Mouse (Mus musculus) megakaryocyte, embryonic 14.5 days (primary cell): ENCODE results near the gene Tm4sf4. TPM values are rescaled to one million over a fixed set of nuclear protein-coding genes. Genes with fewer than 3 reads are reported as not detected.

Source experiments
- H3K27me3 ChIP-seq: replicated peaks from 2 replicates; pipeline ENCODE3; 2012; ENCODE audit warnings: inconsistent platforms
- H3K36me3 ChIP-seq: replicated peaks from 2 replicates; pipeline ENCODE3; 2012; ENCODE audit warnings: low read length, inconsistent platforms, mixed read lengths
- H3K4me1 ChIP-seq: 2 replicates; pipeline ENCODE4 v1.6.1; 2012; ENCODE audit warnings: inconsistent platforms
- H3K4me3 ChIP-seq: replicated peaks from 2 replicates; pipeline ENCODE3; 2012; ENCODE audit warnings: moderate library complexity, mild to moderate bottlenecking, inconsistent platforms
- H3K9me3 ChIP-seq: 2 replicates; pipeline ENCODE4 v1.6.1; 2012; ENCODE audit warnings: inconsistent platforms
- FLI1 ChIP-seq: IDR thresholded peaks from 2 replicates; pipeline ENCODE4 v1.6.1; 2012; ENCODE audit warnings: low read length, inconsistent platforms, mixed read lengths
- GATA1 ChIP-seq: IDR thresholded peaks from 3 replicates; pipeline ENCODE4 v1.6.1; 2012; ENCODE audit warnings: mixed read lengths, low read length, inconsistent platforms, borderline replicate concordance
- polyA plus RNA-seq: library from polyadenylated mRNA; stranded (reverse); fragments of >175 nt; gene quantifications from 2 replicates; pipeline ENCODE4 v1.2.3, GENCODE M21; 2012; ENCODE audit warnings: low replicate concordance; ENCODE audit not compliant: insufficient read depth

Gene Tm4sf4
- not detected in 2 replicates for polyA plus RNA-seq

DNA sequence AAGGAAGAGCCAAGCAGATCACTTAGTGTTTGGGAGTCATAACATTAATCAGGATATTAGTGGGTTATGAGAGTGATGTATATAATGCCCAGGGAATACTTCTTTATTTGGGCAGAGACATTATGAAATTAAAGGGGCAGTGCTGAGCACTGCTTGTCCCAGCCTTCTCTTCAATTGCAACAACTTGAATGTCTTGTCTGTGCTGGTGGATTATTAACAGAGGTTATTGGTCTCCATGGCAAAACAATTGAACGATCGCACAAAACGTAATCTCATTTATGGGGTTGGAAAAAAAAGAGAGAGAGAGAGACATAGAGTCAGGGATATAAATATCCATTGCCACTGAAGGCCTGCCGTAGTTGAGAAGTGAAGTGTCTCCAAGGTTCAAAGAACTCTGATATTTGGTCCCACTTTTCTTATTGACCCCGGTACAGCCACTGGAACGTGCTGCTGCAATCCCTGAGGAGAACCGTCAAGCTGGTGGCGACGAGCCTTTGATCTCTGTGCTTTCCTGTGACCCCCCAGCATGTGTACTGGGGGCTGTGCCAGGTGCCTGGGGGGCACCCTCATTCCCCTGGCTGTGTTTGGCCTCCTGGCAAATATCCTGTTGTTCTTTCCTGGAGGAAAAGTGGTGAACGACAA, at the start of gene Tm4sf4:
TSS of gene Tm4sf4 (plus strand) at position 226 of the 642 bp plus-strand sequence.
- TF ChIP-seq FLI1 (no peak), GATA1 (no peak)
- Histone ChIP-seq H3K27me3 (no peaks in the 10 kb centered on the region), H3K9me3 (peaks cover 19% of the 10 kb centered on the region), H3K4me1 (no peaks in the 10 kb centered on the region), H3K36me3 (no peaks in the 10 kb centered on the region), H3K4me3 (no peak within 1 kb of the TSS)

DNA sequence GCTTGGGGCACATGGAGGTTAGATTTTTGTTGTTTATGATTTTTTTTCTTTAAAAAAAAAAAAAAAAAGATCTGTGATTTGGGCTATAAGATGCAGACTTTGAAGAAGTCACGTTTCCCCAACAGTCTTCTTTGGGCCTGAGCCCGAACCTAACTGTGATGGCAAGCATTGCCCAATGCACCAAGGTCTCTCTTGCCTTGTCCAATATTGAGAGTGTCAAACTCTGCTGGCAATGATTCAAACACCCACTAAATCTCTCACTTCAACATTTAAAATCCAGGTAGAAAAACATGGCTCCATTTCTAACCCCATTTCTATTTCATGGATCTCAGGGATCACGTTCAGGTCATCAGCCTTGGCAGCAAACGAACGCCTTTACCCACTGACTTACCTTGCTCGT, 38.7 kb upstream of the Tm4sf4 start:
- no peaks in the 10 kb centered on the region for H3K4me1 ChIP-seq
- H3K36me3 ChIP-seq: no peaks in the 10 kb centered on the region
- H3K4me3 ChIP-seq: no peak overlapping the region
- no peaks in the 10 kb centered on the region for H3K27me3 ChIP-seq
- TF ChIP-seq FLI1 (no peak), GATA1 (no peak)
- peaks cover 5% of the 10 kb centered on the region for H3K9me3 ChIP-seq

DNA sequence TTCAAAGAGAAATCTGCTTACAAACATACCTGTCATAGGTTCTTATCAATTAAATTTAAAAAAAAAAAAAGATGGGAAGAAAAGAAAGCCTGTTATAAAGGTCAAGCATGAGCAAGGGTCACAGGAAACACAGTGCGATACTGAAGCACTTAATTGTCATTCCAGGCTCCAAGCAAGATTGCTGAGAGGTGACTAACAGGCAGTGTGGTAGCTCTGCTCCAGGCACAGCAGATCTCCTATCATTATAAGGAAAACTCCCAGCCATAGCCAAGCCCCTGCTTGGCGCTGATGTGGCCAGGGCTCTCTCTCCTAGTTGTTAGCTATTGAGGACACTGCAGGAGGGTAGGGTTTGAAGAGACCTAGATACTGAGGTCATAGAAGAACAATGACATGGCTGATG, 38.2 kb upstream of the Tm4sf4 start:
- H3K4me3 ChIP-seq: no peak overlapping the region
- H3K9me3 ChIP-seq: peaks cover 5% of the 10 kb centered on the region
- no peaks in the 10 kb centered on the region for H3K36me3 ChIP-seq
- TF ChIP-seq GATA1: no peak
- no peak for TF ChIP-seq FLI1
- H3K4me1 ChIP-seq: no peaks in the 10 kb centered on the region
- H3K27me3 ChIP-seq: no peaks in the 10 kb centered on the region

DNA sequence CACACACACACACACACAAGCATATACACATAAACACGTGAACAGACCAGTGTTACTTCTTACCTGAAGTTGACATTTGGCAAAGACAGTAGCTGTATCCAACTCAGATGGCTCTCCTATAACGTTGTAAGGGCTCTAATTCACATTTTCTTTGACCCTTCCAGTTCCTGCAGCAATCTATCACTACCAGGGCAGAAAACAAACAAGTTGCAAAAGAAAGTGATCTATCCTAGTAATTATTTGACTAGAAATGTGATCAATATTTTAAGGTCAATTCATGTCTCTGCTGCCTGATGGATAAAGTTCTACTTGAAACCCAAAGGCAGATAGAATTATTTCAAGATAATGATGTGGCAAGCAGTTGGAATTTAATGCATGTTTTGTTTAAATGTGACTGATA, 37.5 kb upstream of the Tm4sf4 start:
- TF ChIP-seq GATA1: no peak
- no peak for TF ChIP-seq FLI1
- Histone ChIP-seq H3K9me3 (peaks cover 5% of the 10 kb centered on the region), H3K36me3 (no peaks in the 10 kb centered on the region), H3K27me3 (no peaks in the 10 kb centered on the region), H3K4me3 (no peak overlapping the region), H3K4me1 (no peaks in the 10 kb centered on the region)

DNA sequence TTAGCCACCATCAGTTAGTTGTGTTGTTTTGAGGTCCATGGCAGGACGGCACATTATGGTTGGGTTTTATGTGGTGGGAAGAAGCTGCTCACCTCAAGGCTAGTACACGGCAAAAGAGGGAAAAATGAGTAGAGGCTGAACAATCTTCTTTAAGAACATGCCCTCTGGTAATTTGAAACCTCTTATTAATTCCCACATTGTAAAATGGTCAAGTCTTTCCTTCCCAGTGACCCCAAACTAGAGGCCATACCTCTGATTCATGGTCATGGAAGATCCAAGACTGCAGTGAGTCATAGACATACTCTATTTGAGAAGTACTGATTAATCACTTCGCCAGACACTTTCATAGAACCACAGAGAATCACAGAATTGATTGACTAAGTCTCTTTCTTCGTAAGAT, 13.6 kb upstream of the Tm4sf4 start:
- H3K9me3 ChIP-seq: no peaks in the 10 kb centered on the region; the same call in 1 of the 2 replicates
- H3K4me1 ChIP-seq: no peaks in the 10 kb centered on the region
- H3K36me3 ChIP-seq: no peaks in the 10 kb centered on the region
- H3K27me3 ChIP-seq: no peaks in the 10 kb centered on the region
- H3K4me3 ChIP-seq: no peak overlapping the region
- TF ChIP-seq GATA1 (no peak), FLI1 (no peak)

DNA sequence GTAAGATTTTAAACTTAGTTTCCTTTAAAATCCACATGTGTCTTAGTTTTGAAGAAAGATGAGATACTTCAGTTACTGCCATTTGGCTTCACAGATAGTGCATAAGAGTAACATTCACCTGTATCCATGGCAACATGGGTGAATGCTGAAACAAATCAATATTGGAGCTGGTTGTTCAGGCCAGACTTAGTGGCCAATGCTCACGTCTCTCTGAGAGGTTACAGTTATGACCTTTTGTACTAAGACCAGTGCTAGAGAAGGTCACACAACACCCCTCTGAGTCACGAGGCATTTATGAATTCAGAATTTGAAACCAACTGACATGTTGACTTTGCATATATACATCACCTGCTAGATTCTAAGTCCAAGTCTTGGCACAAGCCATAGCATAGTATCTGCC, 4.9 kb upstream of the Tm4sf4 start:
- Histone ChIP-seq H3K9me3 (peaks cover 11% of the 10 kb centered on the region; the same call in 1 of the 2 replicates), H3K27me3 (no peaks in the 10 kb centered on the region), H3K36me3 (no peaks in the 10 kb centered on the region), H3K4me3 (no peak overlapping the region), H3K4me1 (no peaks in the 10 kb centered on the region)
- TF ChIP-seq GATA1 (no peak), FLI1 (no peak)

DNA sequence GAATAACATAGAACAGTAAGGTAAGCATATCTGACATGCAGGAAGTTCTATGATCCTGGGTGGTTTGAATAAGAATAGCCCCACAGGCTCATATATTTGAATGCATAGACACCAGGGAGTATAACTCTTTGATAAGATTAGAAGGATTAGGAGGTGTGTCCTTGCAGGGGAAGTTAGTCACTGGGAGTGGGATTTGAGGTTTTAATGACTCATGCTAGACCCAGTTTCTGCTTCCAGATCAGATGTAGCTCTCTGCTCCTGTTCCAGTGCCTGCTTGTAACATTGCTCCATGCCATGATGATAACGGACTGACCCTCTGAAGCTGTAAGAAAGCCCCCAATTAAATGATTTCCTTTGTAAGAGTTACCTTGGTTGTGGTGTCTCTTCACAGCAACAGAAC, 4.5 kb upstream of the Tm4sf4 start:
- Histone ChIP-seq H3K4me1 (no peaks in the 10 kb centered on the region), H3K9me3 (peaks cover 15% of the 10 kb centered on the region; the same call in 1 of the 2 replicates), H3K36me3 (no peaks in the 10 kb centered on the region), H3K27me3 (no peaks in the 10 kb centered on the region), H3K4me3 (no peak overlapping the region)
- no peak for TF ChIP-seq GATA1
- TF ChIP-seq FLI1: no peak

DNA sequence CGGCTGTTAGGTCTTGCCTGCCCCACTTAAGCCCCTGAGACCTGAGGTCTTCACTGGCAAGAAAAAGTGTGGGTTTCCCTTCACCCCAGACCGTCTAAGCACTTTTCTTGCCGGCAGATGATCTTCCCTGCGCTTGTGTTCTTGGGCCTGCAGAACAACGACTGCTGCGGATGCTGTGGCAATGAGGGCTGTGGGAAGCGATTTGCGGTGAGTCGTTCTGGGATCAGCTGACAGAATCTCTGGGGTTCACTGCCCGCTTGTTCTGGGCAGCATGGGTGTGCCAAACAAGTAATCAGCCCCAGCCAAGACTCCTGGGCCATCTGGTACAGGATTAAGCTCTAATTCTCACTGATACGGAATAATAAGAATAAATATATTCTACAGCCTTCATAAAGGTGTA, 1.2 kb downstream of the Tm4sf4 start:
- no peaks in the 10 kb centered on the region for H3K4me1 ChIP-seq
- H3K27me3 ChIP-seq: no peaks in the 10 kb centered on the region
- no peak overlapping the region for H3K4me3 ChIP-seq
- no peaks in the 10 kb centered on the region for H3K36me3 ChIP-seq
- peaks cover 19% of the 10 kb centered on the region for H3K9me3 ChIP-seq
- TF ChIP-seq GATA1: no peak
- no peak for TF ChIP-seq FLI1

DNA sequence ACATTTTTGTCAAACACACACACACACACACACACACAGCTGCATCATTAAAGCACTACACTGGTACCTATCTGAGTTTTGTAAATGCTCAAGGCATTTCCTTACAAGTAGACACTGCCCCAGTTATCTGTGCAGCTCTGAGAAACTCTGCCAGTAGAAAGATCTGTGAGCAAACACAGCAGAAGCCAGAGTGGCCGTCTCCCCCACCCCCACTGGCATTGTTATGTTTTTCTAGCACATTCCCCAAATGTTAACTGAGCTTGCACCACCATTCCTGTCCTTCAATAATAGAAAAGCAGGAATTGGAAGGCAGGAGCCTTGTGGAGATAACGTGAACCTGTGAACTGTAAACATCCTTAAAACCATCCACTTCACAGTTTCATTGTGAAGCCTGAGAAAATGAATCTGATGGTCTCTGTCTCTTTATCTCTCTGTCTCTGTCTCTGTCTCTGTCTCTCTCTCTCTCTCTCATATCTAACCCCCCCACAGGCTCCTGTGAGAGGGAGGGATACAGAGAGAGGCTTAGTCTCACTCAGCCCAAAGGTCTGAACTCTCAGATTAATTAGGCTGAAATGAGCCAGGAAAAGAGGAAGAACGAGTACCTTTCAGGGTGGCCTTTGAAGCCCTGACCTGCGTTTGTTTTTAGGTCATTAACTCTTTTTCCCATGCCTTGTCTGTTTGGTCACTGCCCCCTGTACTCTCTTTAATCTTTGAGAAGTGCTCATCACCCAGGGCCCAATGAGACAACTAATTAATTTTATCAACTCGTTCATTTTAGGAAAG, 3.8 kb downstream of the Tm4sf4 start:
- H3K4me3 ChIP-seq: no peak overlapping the region
- peaks cover 10% of the 10 kb centered on the region for H3K9me3 ChIP-seq
- H3K27me3 ChIP-seq: no peaks in the 10 kb centered on the region
- no peaks in the 10 kb centered on the region for H3K36me3 ChIP-seq
- no peaks in the 10 kb centered on the region for H3K4me1 ChIP-seq
- TF ChIP-seq FLI1 (no peak), GATA1 (no peak)

DNA sequence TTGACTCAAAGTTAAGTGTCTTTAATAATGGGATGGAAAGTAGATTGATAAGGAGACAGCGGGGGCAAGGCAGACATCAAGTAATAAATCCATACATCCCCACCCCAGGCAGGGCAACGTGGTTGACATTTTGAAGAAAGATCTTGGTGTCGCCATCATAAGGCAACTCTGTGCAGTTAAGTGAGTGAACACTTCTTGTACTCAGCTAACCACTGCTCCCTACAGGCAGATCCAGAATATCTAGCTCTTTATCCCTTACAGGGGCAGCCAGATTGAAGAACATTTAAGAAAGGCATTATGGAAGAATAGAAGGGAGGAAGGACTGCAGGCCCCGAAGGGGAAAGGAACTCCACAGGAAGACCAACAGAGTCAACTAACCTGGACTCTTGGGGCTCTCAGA, 4.4 kb downstream of the Tm4sf4 start:
- no peak for TF ChIP-seq FLI1
- TF ChIP-seq GATA1: no peak
- no peaks in the 10 kb centered on the region for H3K27me3 ChIP-seq

More for the DNA sequence above, 4.4 kb downstream of the Tm4sf4 start:
- H3K4me3 ChIP-seq: no peak overlapping the region
- no peaks in the 10 kb centered on the region for H3K36me3 ChIP-seq
- H3K4me1 ChIP-seq: no peaks in the 10 kb centered on the region
- H3K9me3 ChIP-seq: peaks cover 8% of the 10 kb centered on the region
